Mouse (Mus musculus) embryonic facial prominence, embryonic 15.5 days (tissue): ENCODE data around the gene Snx30. TPM values are rescaled to one million over a fixed set of nuclear protein-coding genes. Genes with fewer than 3 reads are reported as not detected.
"Not testable (repeated sequence)": the region's sequence is repeated elsewhere in the genome, so short reads cannot be mapped to it uniquely, and the experiment has no call there.

Source experiments
- ATAC-seq: fragments of 200-750 bp; cut with Nextera tagmentation; 2 replicates; pipeline ENCODE4 v1.8.0; 2017; ENCODE audit warnings: low read depth, moderate TSS enrichment; ENCODE audit not compliant: insufficient number of reproducible peaks, low FRiP score, low TSS enrichment
- H3K27ac ChIP-seq: fragments of 300-500 bp; sonication (generic); replicated peaks from 2 replicates; pipeline ENCODE4 v1.5.1; 2015; ENCODE audit warnings: mild to moderate bottlenecking, inconsistent platforms
- H3K27me3 ChIP-seq: fragments of 300-500 bp; sonication (generic); 2 replicates; pipeline ENCODE4 v1.6.1; 2015; ENCODE audit warnings: inconsistent platforms
- H3K36me3 ChIP-seq: fragments of 300-500 bp; sonication (generic); 2 replicates; pipeline ENCODE4 v1.6.1; 2015; ENCODE audit warnings: mild to moderate bottlenecking, inconsistent platforms
- H3K4me1 ChIP-seq: fragments of 300-500 bp; sonication (generic); 2 replicates; pipeline ENCODE4 v1.6.1; 2015; ENCODE audit warnings: inconsistent platforms
- H3K4me2 ChIP-seq: fragments of 300-500 bp; sonication (generic); replicated peaks from 2 replicates; pipeline ENCODE4 v1.6.1; 2015; ENCODE audit warnings: mild to moderate bottlenecking, inconsistent platforms
- H3K4me3 ChIP-seq: fragments of 300-500 bp; sonication (generic); replicated peaks from 2 replicates; pipeline ENCODE4 v1.5.1; 2015; ENCODE audit warnings: mild to moderate bottlenecking, inconsistent platforms
- H3K9ac ChIP-seq: fragments of 300-500 bp; sonication (generic); 2 replicates; pipeline ENCODE4 v1.6.1; 2015; ENCODE audit warnings: inconsistent platforms
- H3K9me3 ChIP-seq: fragments of 300-500 bp; sonication (generic); replicated peaks from 2 replicates; pipeline ENCODE4 v1.6.1; 2016; ENCODE audit warnings: inconsistent platforms
- WGBS: fragments of 180-500 bp; shearing (Covaris S2); methylation state at CpG from one replicate; pipeline ENCODE4 v1.1.7; 2015; 5-methylcytosine and 5-hydroxymethylcytosine counted together
- polyA plus RNA-seq: library from polyadenylated mRNA; unstranded; fragments of >200 nt; fragmentation: Nextera tagmentation; extraction: Ambion mirVana; gene quantifications from 2 replicates; pipeline ENCODE4 v1.2.1, GENCODE M21; 2015

Gene Snx30
- polyA plus RNA-seq, 1 experiment from 2014 or later, result 11.1 TPM

GRCm38 (mm10) chr4:59772171-59772879 is 33.3 kb upstream of the Snx30 start:
- ATAC-seq, result no peak
- no peaks in the 10 kb centered on the region for H3K27me3 ChIP-seq
- no peaks in the 10 kb centered on the region for H3K4me1 ChIP-seq
- no peak overlapping the region for H3K4me2 ChIP-seq
- H3K9me3 ChIP-seq, result no peaks in the 10 kb centered on the region
- WGBS, result 81% methylated on average over 17 of the region's 17 CpGs
- H3K4me3 ChIP-seq, result no peak overlapping the region
- no peak overlapping the region for H3K9ac ChIP-seq
- peaks cover 40% of the 10 kb centered on the region for H3K36me3 ChIP-seq
- H3K27ac ChIP-seq, result no peak overlapping the region

GRCm38 (mm10) chr4:59777828-59778227 is 27.8 kb upstream of the Snx30 start:
- Histone ChIP-seq H3K27ac (no peak overlapping the region), H3K9ac (no peak overlapping the region), H3K9me3 (no peaks in the 10 kb centered on the region), H3K36me3 (peaks cover 14% of the 10 kb centered on the region; the same call in 1 of the 2 replicates), H3K4me1 (peaks cover 3% of the 10 kb centered on the region), H3K4me2 (no peak overlapping the region), H3K27me3 (no peaks in the 10 kb centered on the region), H3K4me3 (no peak overlapping the region)
- 70% methylated on average over 3 of the region's 3 CpGs for WGBS
- no peak for ATAC-seq

GRCm38 (mm10) chr4:59780568-59780967 is 25.1 kb upstream of the Snx30 start:
- H3K9me3 ChIP-seq, result no peaks in the 10 kb centered on the region
- no peak overlapping the region for H3K4me3 ChIP-seq
- H3K27me3 ChIP-seq, result no peaks in the 10 kb centered on the region
- H3K27ac ChIP-seq, result no peak overlapping the region
- H3K4me2 ChIP-seq, result no peak overlapping the region
- H3K9ac ChIP-seq, result no peak overlapping the region
- no peaks in the 10 kb centered on the region; the same call in 1 of the 2 replicates for H3K36me3 ChIP-seq
- peaks cover 6% of the 10 kb centered on the region for H3K4me1 ChIP-seq
- 7% methylated on average over 1 of the region's 1 CpGs for WGBS
- ATAC-seq, result no peak

GRCm38 (mm10) chr4:59782853-59783684 is 22.6 kb upstream of the Snx30 start:
- H3K4me2 ChIP-seq, result peak overlapping the region; percentile 74
- peaks cover 6% of the 10 kb centered on the region for H3K4me1 ChIP-seq
- H3K9ac ChIP-seq, result peak overlapping the region; percentile 82
- no peak overlapping the region; the same call in 1 of the 2 replicates for H3K27ac ChIP-seq
- no peaks in the 10 kb centered on the region for H3K27me3 ChIP-seq
- WGBS, result 0% methylated on average over 47 of the region's 47 CpGs
- no peaks in the 10 kb centered on the region; the same call in 1 of the 2 replicates for H3K36me3 ChIP-seq
- peak; percentile 48 for ATAC-seq
- peak overlapping the region; percentile 99 for H3K4me3 ChIP-seq
- H3K9me3 ChIP-seq, result no peaks in the 10 kb centered on the region

GRCm38 (mm10) chr4:59783685-59784279 is 21.9 kb upstream of the Snx30 start:
- peak overlapping the region; percentile 44 for H3K27ac ChIP-seq
- H3K9me3 ChIP-seq, result no peaks in the 10 kb centered on the region
- H3K27me3 ChIP-seq, result no peaks in the 10 kb centered on the region
- peak; percentile 96 for ATAC-seq
- no peaks in the 10 kb centered on the region for H3K36me3 ChIP-seq
- peak overlapping the region; percentile 74 for H3K4me2 ChIP-seq
- under 1% methylated on average over 36 of the region's 36 CpGs for WGBS
- H3K9ac ChIP-seq, result peak overlapping the region; percentile 82
- H3K4me1 ChIP-seq, result peaks cover 6% of the 10 kb centered on the region
- H3K4me3 ChIP-seq, result peak overlapping the region; percentile 99

GRCm38 (mm10) chr4:59785412-59785811 is 20.2 kb upstream of the Snx30 start:
- H3K4me1 ChIP-seq, result peaks cover 6% of the 10 kb centered on the region
- 29% methylated on average over 2 of the region's 2 CpGs for WGBS
- no peaks in the 10 kb centered on the region for H3K36me3 ChIP-seq
- H3K27ac ChIP-seq, result no peak overlapping the region
- no peaks in the 10 kb centered on the region for H3K27me3 ChIP-seq
- ATAC-seq, result no peak
- no peak overlapping the region for H3K4me3 ChIP-seq
- H3K4me2 ChIP-seq, result no peak overlapping the region
- H3K9me3 ChIP-seq, result no peaks in the 10 kb centered on the region
- H3K9ac ChIP-seq, result no peak overlapping the region

GRCm38 (mm10) chr4:59786661-59787060 is 19.0 kb upstream of the Snx30 start:
- ATAC-seq, result no peak
- Histone ChIP-seq H3K36me3 (no peaks in the 10 kb centered on the region), H3K4me1 (peaks cover 6% of the 10 kb centered on the region), H3K4me3 (no peak overlapping the region), H3K9ac (no peak overlapping the region), H3K4me2 (no peak overlapping the region), H3K27ac (no peak overlapping the region), H3K9me3 (no peaks in the 10 kb centered on the region), H3K27me3 (no peaks in the 10 kb centered on the region)
- WGBS, result under 1% methylated on average over 7 of the region's 7 CpGs

- no peak overlapping the region for H3K27ac ChIP-seq
- no peak overlapping the region for H3K9ac ChIP-seq
- no peaks in the 10 kb centered on the region for H3K36me3 ChIP-seq
- 60% methylated on average over 6 of the region's 6 CpGs for WGBS
- H3K27me3 ChIP-seq, result no peaks in the 10 kb centered on the region
- H3K4me3 ChIP-seq, result no peak overlapping the region
- H3K4me2 ChIP-seq, result no peak overlapping the region
- ATAC-seq, result no peak
- no peaks in the 10 kb centered on the region for H3K9me3 ChIP-seq
- peaks cover 6% of the 10 kb centered on the region for H3K4me1 ChIP-seq
Measured at GRCm38 (mm10) chr4:59787126-59787525, 18.5 kb upstream of the Snx30 start.

GRCm38 (mm10) chr4:59789015-59789414 is 16.6 kb upstream of the Snx30 start:
- no peaks in the 10 kb centered on the region for H3K9me3 ChIP-seq
- H3K27me3 ChIP-seq, result no peaks in the 10 kb centered on the region
- H3K9ac ChIP-seq, result no peak overlapping the region
- no peak overlapping the region for H3K27ac ChIP-seq
- no peak for ATAC-seq
- H3K4me1 ChIP-seq, result no peaks in the 10 kb centered on the region
- no peaks in the 10 kb centered on the region for H3K36me3 ChIP-seq
- H3K4me2 ChIP-seq, result no peak overlapping the region
- no peak overlapping the region for H3K4me3 ChIP-seq

GRCm38 (mm10) chr4:59793626-59794025 is 12.0 kb upstream of the Snx30 start:
- WGBS, result 90% methylated on average over 2 of the region's 2 CpGs
- H3K9me3 ChIP-seq, H3K9ac ChIP-seq, H3K27me3 ChIP-seq, H3K4me2 ChIP-seq, ATAC-seq, H3K4me1 ChIP-seq, H3K27ac ChIP-seq, H3K4me3 ChIP-seq, H3K36me3 ChIP-seq: not testable (repeated sequence)

GRCm38 (mm10) chr4:59794116-59794515 is 11.5 kb upstream of the Snx30 start:
- H3K9ac ChIP-seq, result no peak overlapping the region
- H3K36me3 ChIP-seq, result no peaks in the 10 kb centered on the region
- no peak overlapping the region for H3K4me2 ChIP-seq
- no peak overlapping the region for H3K27ac ChIP-seq
- 86% methylated on average over 2 of the region's 2 CpGs for WGBS
- no peak overlapping the region for H3K4me3 ChIP-seq
- H3K9me3 ChIP-seq, result no peaks in the 10 kb centered on the region
- no peaks in the 10 kb centered on the region for H3K4me1 ChIP-seq
- ATAC-seq, result no peak
- H3K27me3 ChIP-seq, result no peaks in the 10 kb centered on the region
